Mouse (Mus musculus): ENCODE results near the gene Itpa. TPM values are rescaled to one million over a fixed set of nuclear protein-coding genes. Genes with fewer than 3 reads are reported as not detected.

Gene Itpa
- polyA plus RNA-seq, 1 experiment from 2014 or later, result 81.0 TPM

Other genes with a start within 250 kb of the Itpa start
- 75.0 and 81.5 TPM in 2 replicates for gene Vps16, start 243.3 kb upstream of the Itpa start, polyA plus RNA-seq (2015; fragmentation: Nextera tagmentation; extraction: Ambion mirVana)
- gene Pced1a, start 242.9 kb upstream of the Itpa start, polyA plus RNA-seq (2015; fragmentation: Nextera tagmentation; extraction: Ambion mirVana), result 10.7 and 13.2 TPM in 2 replicates
- gene Ptpra, start 217.3 kb upstream of the Itpa start, polyA plus RNA-seq (2015; fragmentation: Nextera tagmentation; extraction: Ambion mirVana), result 29.0 and 53.6 TPM in 2 replicates
- gene Mrps26, start 103.9 kb upstream of the Itpa start, polyA plus RNA-seq (2015; fragmentation: Nextera tagmentation; extraction: Ambion mirVana), result 92.2 and 96.8 TPM in 2 replicates
- not detected in 2 replicates for gene Oxt, start 91.4 kb upstream of the Itpa start, polyA plus RNA-seq (2015; fragmentation: Nextera tagmentation; extraction: Ambion mirVana)
- gene Avp, start 85.1 kb upstream of the Itpa start, polyA plus RNA-seq (2015; fragmentation: Nextera tagmentation; extraction: Ambion mirVana), result not detected in 2 replicates
- 15.5 and 16.2 TPM in 2 replicates for gene Fastkd5, start 37.6 kb upstream of the Itpa start, polyA plus RNA-seq (2015; fragmentation: Nextera tagmentation; extraction: Ambion mirVana)
- 11.7 and 12.0 TPM in 2 replicates for gene Ubox5, start 37.6 kb upstream of the Itpa start, polyA plus RNA-seq (2015; fragmentation: Nextera tagmentation; extraction: Ambion mirVana)
- 15.0 and 19.0 TPM in 2 replicates for gene Lzts3, start 24.8 kb upstream of the Itpa start, polyA plus RNA-seq (2015; fragmentation: Nextera tagmentation; extraction: Ambion mirVana)
- gene Ddrgk1, start 3.0 kb upstream of the Itpa start, polyA plus RNA-seq (2015; fragmentation: Nextera tagmentation; extraction: Ambion mirVana), result 87.1 and 88.0 TPM in 2 replicates
- 0.22 and 0.24 TPM in 2 replicates for gene Slc4a11, start 29.9 kb downstream of the Itpa start, polyA plus RNA-seq (2015; fragmentation: Nextera tagmentation; extraction: Ambion mirVana)
- 22.6 and 25.9 TPM in 2 replicates for gene 4930402H24Rik, start 238.8 kb downstream of the Itpa start, polyA plus RNA-seq (2015; fragmentation: Nextera tagmentation; extraction: Ambion mirVana)
- 3.1 and 3.3 TPM in 2 replicates for gene Atrn, start 238.9 kb downstream of the Itpa start, polyA plus RNA-seq (2015; fragmentation: Nextera tagmentation; extraction: Ambion mirVana)